Mouse (Mus musculus) G1E (cell line): ENCODE results near the gene G0s2.

Experiments used
- CTCF ChIP-seq: IDR thresholded peaks from 2 replicates; pipeline ENCODE4 v1.5.1; 2012; ENCODE audit warnings: low read depth, low read length, inconsistent platforms, mixed read lengths
- GATA1 ChIP-seq: IDR thresholded peaks from 2 replicates; pipeline ENCODE4 v1.6.1; 2012; ENCODE audit warnings: borderline replicate concordance, low read length, inconsistent platforms, mixed read lengths
- TAL1 ChIP-seq: conservative IDR thresholded peaks from 2 replicates; pipeline ENCODE4 v1.6.1; 2012; ENCODE audit warnings: low read depth, low read length, inconsistent platforms, mixed read lengths

- TF ChIP-seq CTCF (no peak), GATA1 (no peak), TAL1 (no peak)
Measured at GRCm38 (mm10) chr1:193272916-193273601, at the start of gene G0s2.
